Mouse (Mus musculus) hindbrain, embryonic 14.5 days (tissue): Measurements from ENCODE around the gene Kansl1l. TPM values are rescaled to one million over a fixed set of nuclear protein-coding genes. Genes with fewer than 3 reads are reported as not detected.

Source experiments
- ATAC-seq: fragments of 200-750 bp; cut with Nextera tagmentation; 2 replicates; pipeline ENCODE4 v1.8.0; 2017; ENCODE audit warnings: moderate number of reproducible peaks, mild to moderate bottlenecking, moderate TSS enrichment, moderate library complexity; ENCODE audit not compliant: low FRiP score
- DNase-seq: peaks from one replicate; pipeline ENCODE4 v3.0.0-alpha.2; 2015; ENCODE audit warnings: low spot score
- H3K27ac ChIP-seq: fragments of 300-500 bp; sonication (generic); 2 replicates; pipeline ENCODE4 v1.5.1; 2014; ENCODE audit warnings: mild to moderate bottlenecking, moderate library complexity
- H3K27me3 ChIP-seq: fragments of 300-500 bp; sonication (generic); 2 replicates; pipeline ENCODE4 v1.6.1; 2014; ENCODE audit warnings: mild to moderate bottlenecking, low read length, mixed read lengths; ENCODE audit not compliant: control insufficient read depth, insufficient read depth
- H3K36me3 ChIP-seq: fragments of 300-500 bp; sonication (generic); replicated peaks from 2 replicates; pipeline ENCODE4 v1.6.1; 2014; ENCODE audit not compliant: control insufficient read depth, insufficient read depth
- H3K4me1 ChIP-seq: fragments of 300-500 bp; sonication (generic); replicated peaks from 2 replicates; pipeline ENCODE4 v1.6.1; 2014; ENCODE audit warnings: antibody characterized with exemption, low read length, mixed read lengths; ENCODE audit not compliant: control insufficient read depth, insufficient read depth
- H3K4me2 ChIP-seq: fragments of 300-500 bp; sonication (generic); replicated peaks from 2 replicates; pipeline ENCODE4 v1.6.1; 2014; ENCODE audit warnings: mild to moderate bottlenecking, moderate library complexity
- H3K4me3 ChIP-seq: fragments of 300-500 bp; sonication (generic); replicated peaks from 2 replicates; pipeline ENCODE4 v1.5.1; 2014; ENCODE audit warnings: mild to moderate bottlenecking, low read length
- H3K9ac ChIP-seq: fragments of 300-500 bp; sonication (generic); 2 replicates; pipeline ENCODE4 v1.6.1; 2014
- H3K9me3 ChIP-seq: fragments of 300-500 bp; sonication (generic); 2 replicates; pipeline ENCODE4 v1.6.1; 2016; ENCODE audit warnings: low read length; ENCODE audit not compliant: control insufficient read depth
- WGBS: fragments of 180-500 bp; shearing (Covaris S2); extraction: QIAGEN DNeasy Blood & Tissue Kit; methylation state at CpG from one replicate; pipeline ENCODE4 v1.1.7; 2014; 5-methylcytosine and 5-hydroxymethylcytosine counted together
- polyA plus RNA-seq: library from polyadenylated mRNA; unstranded; fragments of >200 nt; fragmentation: Nextera tagmentation; extraction: Ambion mirVana; gene quantifications from 2 replicates; pipeline ENCODE4 v1.2.1, GENCODE M21; 2014

Gene Kansl1l
- polyA plus RNA-seq, 1 experiment from 2014 or later, result 12.8 TPM

GRCm38 (mm10) chr1:66821966-66822365, 4.6 kb upstream of the Kansl1l start:
- Histone ChIP-seq H3K36me3 (no peaks in the 10 kb centered on the region), H3K4me3 (no peak overlapping the region), H3K4me1 (peaks cover 8% of the 10 kb centered on the region), H3K4me2 (no peak overlapping the region), H3K27me3 (no peaks in the 10 kb centered on the region), H3K27ac (no peak overlapping the region), H3K9me3 (no peaks in the 10 kb centered on the region), H3K9ac (no peak overlapping the region)
- no peak for ATAC-seq
- DNase-seq, result no peak
- WGBS, result 76% methylated on average over 9 of the region's 9 CpGs

- DNase-seq, result no peak
- H3K27ac ChIP-seq, result peak overlapping the region; percentile 45; the same call in 1 of the 2 replicates
- WGBS, result 20% methylated on average over 7 of the region's 7 CpGs
- 0 out of 2 replicates have a peak overlapping the region, but pooled peaks have one; percentile 5 for H3K4me2 ChIP-seq
- peaks cover 12% of the 10 kb centered on the region for H3K4me1 ChIP-seq
- H3K9ac ChIP-seq, result no peak overlapping the region
- no peaks in the 10 kb centered on the region for H3K36me3 ChIP-seq
- H3K27me3 ChIP-seq, result no peaks in the 10 kb centered on the region
- no peak overlapping the region for H3K4me3 ChIP-seq
- no peaks in the 10 kb centered on the region for H3K9me3 ChIP-seq
- no peak for ATAC-seq
Measured at GRCm38 (mm10) chr1:66820241-66820640, 2.9 kb upstream of the Kansl1l start.

GRCm38 (mm10) chr1:66817865-66818315, 528 bp upstream of the Kansl1l start:
- DNase-seq, result no peak
- Histone ChIP-seq H3K9me3 (no peaks in the 10 kb centered on the region), H3K9ac (peak overlapping the region; percentile 97), H3K36me3 (no peaks in the 10 kb centered on the region), H3K4me3 (peak overlapping the region; percentile 95), H3K4me1 (peaks cover 20% of the 10 kb centered on the region), H3K27me3 (no peaks in the 10 kb centered on the region), H3K27ac (peak overlapping the region; percentile 100), H3K4me2 (peak overlapping the region; percentile 61)
- peak; percentile 54 for ATAC-seq
- under 1% methylated on average over 20 of the region's 20 CpGs for WGBS

DNA sequence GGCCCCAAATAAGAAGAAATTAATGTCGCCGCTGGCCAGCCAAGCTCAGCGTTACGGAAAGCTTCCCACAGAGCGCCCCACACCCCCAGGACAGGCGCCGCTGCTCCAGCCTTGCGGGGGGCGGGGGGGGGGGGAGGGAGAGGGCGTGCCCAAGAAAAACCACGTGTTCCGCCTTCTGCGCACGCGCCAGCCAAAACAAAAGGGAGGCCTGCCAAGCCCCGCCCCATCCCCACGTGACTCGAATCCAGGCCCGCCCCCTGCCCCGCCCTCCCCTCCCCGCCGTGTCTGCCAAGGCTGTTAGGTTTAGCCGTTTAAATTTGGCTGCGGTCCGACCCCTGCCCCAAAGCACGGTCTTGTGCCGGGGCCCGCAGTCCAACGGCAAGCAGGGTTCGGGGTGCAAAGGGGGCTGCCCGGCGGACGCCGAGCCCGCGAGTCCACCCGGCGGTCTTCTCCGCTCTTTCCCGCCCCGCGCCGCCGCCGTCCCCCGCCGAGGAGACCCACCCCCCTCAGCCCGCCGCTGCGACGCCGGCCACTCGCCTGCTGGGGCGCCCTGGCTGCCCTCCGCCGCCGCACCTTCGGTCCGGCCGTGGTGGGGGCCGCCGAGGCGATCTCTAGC, 417 bp downstream of the Kansl1l start:
- H3K27me3 ChIP-seq, result no peaks in the 10 kb centered on the region
- peak; percentile 89 for ATAC-seq
- peak; percentile 94 for DNase-seq
- no peaks in the 10 kb centered on the region for H3K36me3 ChIP-seq
- WGBS, result under 1% methylated on average over 57 of the region's 63 CpGs
- H3K4me1 ChIP-seq, result peaks cover 20% of the 10 kb centered on the region
- no peaks in the 10 kb centered on the region for H3K9me3 ChIP-seq
- peak overlapping the region; percentile 100 for H3K27ac ChIP-seq
- H3K9ac ChIP-seq, result peak overlapping the region; percentile 97
- H3K4me2 ChIP-seq, result peak overlapping the region; percentile 80
- H3K4me3 ChIP-seq, result peak overlapping the region; percentile 95

DNA sequence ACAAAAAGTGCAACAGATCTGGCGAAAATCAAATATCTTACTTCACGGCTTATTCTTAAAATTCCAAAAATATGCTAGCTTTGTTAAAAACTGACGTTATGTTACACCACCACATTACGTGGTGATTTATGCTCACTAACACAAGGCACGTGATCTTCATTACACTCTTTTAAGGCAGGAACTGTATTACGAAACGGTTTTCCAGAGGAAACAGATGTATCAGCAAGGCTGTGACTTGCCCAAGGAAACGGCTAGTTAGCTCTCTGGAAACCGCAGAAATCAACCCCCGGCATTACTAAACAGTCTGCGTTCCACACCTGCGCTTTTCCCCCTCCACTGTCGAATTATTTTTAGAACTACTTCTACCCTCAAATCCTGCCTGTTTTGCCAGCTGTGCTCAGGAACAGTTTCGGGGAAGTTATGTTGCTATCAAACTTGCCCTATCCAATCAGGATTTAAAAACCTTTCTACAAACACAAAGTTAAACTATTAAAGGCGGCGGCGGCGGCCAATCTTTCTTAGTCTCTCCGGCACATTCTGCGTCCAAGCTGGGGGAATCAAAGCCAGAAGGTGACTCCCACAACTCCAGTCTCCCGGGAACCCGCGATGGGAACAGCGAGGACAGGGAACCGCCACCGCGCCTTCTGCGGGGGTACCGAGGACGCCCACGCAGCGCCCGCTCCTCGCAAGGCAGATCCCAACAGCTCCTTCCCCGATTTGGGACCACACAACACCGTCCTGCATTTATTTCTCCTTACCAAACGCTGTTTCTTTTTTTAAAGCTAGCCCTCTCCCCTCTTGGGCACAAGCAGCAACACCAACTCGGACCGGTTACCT, 1.2 kb downstream of the Kansl1l start:
- Histone ChIP-seq H3K27me3 (no peaks in the 10 kb centered on the region), H3K9me3 (no peaks in the 10 kb centered on the region), H3K27ac (peak overlapping the region; percentile 100), H3K4me1 (peaks cover 20% of the 10 kb centered on the region), H3K4me2 (peak overlapping the region; percentile 80), H3K4me3 (peak overlapping the region; percentile 95), H3K36me3 (no peaks in the 10 kb centered on the region), H3K9ac (peak overlapping the region; percentile 97)
- WGBS, result 2% methylated on average over 39 of the region's 39 CpGs
- DNase-seq (peak; percentile 52), ATAC-seq (peak; percentile 39; the same call in 1 of the 2 replicates)

DNA sequence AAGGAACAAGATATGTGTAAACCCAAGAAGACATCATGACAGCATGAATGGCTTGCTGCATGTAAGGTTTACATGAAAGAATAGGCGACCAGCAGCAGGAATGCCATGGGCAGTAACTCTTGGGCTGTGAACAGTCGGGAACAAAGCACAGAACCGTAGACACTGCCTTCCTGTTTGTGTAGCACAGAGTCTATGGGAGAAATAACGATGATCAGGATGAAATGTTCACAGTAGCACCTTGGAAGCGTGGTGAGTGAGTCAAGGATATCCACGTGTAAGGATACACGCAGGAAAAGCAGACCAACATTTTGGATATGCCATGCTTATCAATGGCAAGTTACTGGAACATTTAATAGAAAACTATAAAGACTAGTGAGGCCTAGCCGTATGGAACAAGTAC, 2.6 kb downstream of the Kansl1l start:
- no peaks in the 10 kb centered on the region for H3K9me3 ChIP-seq
- 63% methylated on average over 8 of the region's 8 CpGs for WGBS
- DNase-seq, result no peak
- H3K36me3 ChIP-seq, result no peaks in the 10 kb centered on the region
- peak overlapping the region; percentile 40 for H3K4me2 ChIP-seq
- no peak overlapping the region for H3K9ac ChIP-seq
- H3K4me1 ChIP-seq, result peaks cover 13% of the 10 kb centered on the region
- no peak for ATAC-seq
- no peak overlapping the region for H3K27ac ChIP-seq
- H3K4me3 ChIP-seq, result no peak overlapping the region
- no peaks in the 10 kb centered on the region for H3K27me3 ChIP-seq

DNA sequence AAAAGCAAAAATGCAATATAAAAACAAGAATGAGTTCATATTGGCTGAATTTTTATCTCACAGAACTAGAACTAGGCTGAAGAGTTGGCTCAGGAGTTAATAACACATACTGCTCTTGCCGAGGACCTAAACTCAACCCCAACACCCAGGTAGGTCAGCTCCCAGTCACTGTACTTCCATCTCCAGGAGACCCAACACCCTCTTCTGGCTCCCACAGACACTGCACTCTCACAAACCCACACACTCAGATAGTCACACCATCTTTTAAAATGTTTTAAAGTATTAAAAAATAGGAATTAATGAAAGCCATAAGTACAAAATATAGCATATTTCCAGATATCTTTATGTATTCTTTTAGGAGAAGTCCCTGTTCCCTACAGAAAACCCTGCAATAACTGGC, 4.2 kb downstream of the Kansl1l start:
- no peak for ATAC-seq
- no peak overlapping the region for H3K4me2 ChIP-seq
- H3K27ac ChIP-seq, result no peak overlapping the region
- no peaks in the 10 kb centered on the region for H3K9me3 ChIP-seq
- H3K36me3 ChIP-seq, result no peaks in the 10 kb centered on the region
- H3K4me1 ChIP-seq, result peaks cover 13% of the 10 kb centered on the region
- no peak for DNase-seq
- no peak overlapping the region for H3K9ac ChIP-seq
- WGBS, result 85% methylated on average over 1 of the region's 1 CpGs
- no peak overlapping the region for H3K4me3 ChIP-seq
- H3K27me3 ChIP-seq, result no peaks in the 10 kb centered on the region

GRCm38 (mm10) chr1:66806821-66807220, 10.5 kb downstream of the Kansl1l start:
- H3K4me2 ChIP-seq, result no peak overlapping the region
- no peaks in the 10 kb centered on the region for H3K9me3 ChIP-seq
- no peak for ATAC-seq

DNA sequence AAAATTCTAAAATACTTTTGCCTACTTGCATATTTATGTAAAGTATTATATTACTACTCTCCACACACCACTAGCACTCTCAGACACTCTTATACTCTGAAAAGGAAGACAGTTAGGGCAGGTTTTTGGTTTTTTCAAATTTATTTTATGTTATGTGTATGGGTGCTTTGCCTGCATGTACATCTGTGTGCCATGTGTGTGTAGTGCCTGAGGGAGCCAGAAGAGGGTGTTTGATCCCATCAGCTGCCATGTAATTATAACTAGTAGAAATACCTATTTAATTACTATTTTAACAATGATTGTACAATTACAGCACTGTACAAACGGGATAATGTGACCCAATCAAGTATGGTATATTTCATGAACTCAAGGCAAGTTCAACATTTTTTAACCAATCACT, 12.0 kb downstream of the Kansl1l start:
- Histone ChIP-seq H3K27ac (no peak overlapping the region), H3K9me3 (no peaks in the 10 kb centered on the region), H3K4me1 (no peaks in the 10 kb centered on the region), H3K36me3 (peaks cover 9% of the 10 kb centered on the region), H3K9ac (no peak overlapping the region), H3K4me3 (no peak overlapping the region), H3K4me2 (no peak overlapping the region), H3K27me3 (no peaks in the 10 kb centered on the region)
- WGBS, result 90% methylated on average over 1 of the region's 1 CpGs
- DNase-seq (no peak), ATAC-seq (no peak)

More at GRCm38 (mm10) chr1:66806821-66807220, 10.5 kb downstream of the Kansl1l start:
- H3K4me3 ChIP-seq, result no peak overlapping the region
- no peaks in the 10 kb centered on the region for H3K4me1 ChIP-seq
- H3K36me3 ChIP-seq, result no peaks in the 10 kb centered on the region; the same call in 1 of the 2 replicates
- no peak overlapping the region for H3K9ac ChIP-seq
- H3K27me3 ChIP-seq, result no peaks in the 10 kb centered on the region
- 86% methylated on average over 1 of the region's 1 CpGs for WGBS
- no peak overlapping the region for H3K27ac ChIP-seq
- no peak for DNase-seq
